Mouse (Mus musculus): ENCODE measurements at regions not wholly inside any gene's neighbourhood (a gene's known extent, or its start where the extent isn't known, plus 50 kb on each side); places are given as distances from the start of the nearest gene placed in this dataset.

- no peak for TF ChIP-seq CTCF (IDR thresholded peaks at IDR 0.05; ENCODE audit: low read depth)
- TF ChIP-seq EP300 (IDR thresholded peaks at IDR 0.05; ENCODE audit: low read depth): no peak
Observed at GRCm38 (mm10) chr13:31080215-31080614, 106.2 kb downstream of the Gm5447 start.

Data from liver, postnatal 0 days (tissue).